Mouse (Mus musculus) testis, adult 2 months (tissue): ENCODE results near the gene Snrnp200. TPM values are rescaled to one million over a fixed set of nuclear protein-coding genes. Genes with fewer than 3 reads are reported as not detected.
"Not testable (repeated sequence)": the region's sequence is repeated elsewhere in the genome, so short reads cannot be mapped to it uniquely, and the experiment has no call there.

Experiments
- H3K27ac ChIP-seq: fragments of 200-500 bp; 2 replicates; pipeline ENCODE4 v1.5.1; 2012; ENCODE audit warnings: low read depth, low read length; ENCODE audit not compliant: control insufficient read depth, insufficient read depth
- H3K27me3 ChIP-seq: fragments of 200-500 bp; 2 replicates; pipeline ENCODE4 v1.6.1; 2012; ENCODE audit warnings: mild to moderate bottlenecking, low read length, moderate library complexity; ENCODE audit not compliant: control insufficient read depth, insufficient read depth
- H3K36me3 ChIP-seq: fragments of 200-500 bp; 2 replicates; pipeline ENCODE4 v1.6.1; 2012; ENCODE audit warnings: mild to moderate bottlenecking, low read length; ENCODE audit not compliant: control insufficient read depth, insufficient read depth
- H3K4me1 ChIP-seq: fragments of 200-500 bp; 2 replicates; pipeline ENCODE4 v1.6.1; 2012; ENCODE audit warnings: low read length; ENCODE audit not compliant: control insufficient read depth, insufficient read depth
- H3K4me3 ChIP-seq: fragments of 200-500 bp; 2 replicates; pipeline ENCODE4 v1.5.1; 2012; ENCODE audit warnings: low read depth, mild to moderate bottlenecking, low read length, moderate library complexity, mixed read lengths; ENCODE audit not compliant: control insufficient read depth
- CTCF ChIP-seq: fragments of 200-500 bp; IDR thresholded peaks from 2 replicates; pipeline ENCODE4 v1.5.1; 2012; ENCODE audit warnings: low read depth, mild to moderate bottlenecking, inconsistent platforms, low read length, moderate library complexity; ENCODE audit not compliant: control insufficient read depth, insufficient read depth, insufficient replicate concordance
- POLR2A ChIP-seq: fragments of 200-500 bp; IDR thresholded peaks from 2 replicates; pipeline ENCODE4 v1.6.1; 2012; ENCODE audit warnings: low read depth, mild to moderate bottlenecking, inconsistent platforms, low read length, moderate library complexity; ENCODE audit not compliant: control insufficient read depth
- polyA plus RNA-seq: library from polyadenylated mRNA; depleted of rRNA; stranded (reverse); fragments of >200 nt; gene quantifications from 2 replicates; pipeline ENCODE4 v1.2.3, GENCODE M21; 2012; rRNA removed

Snrnp200 gene
- polyA plus RNA-seq, 1 experiment, result 45.6 TPM

DNA sequence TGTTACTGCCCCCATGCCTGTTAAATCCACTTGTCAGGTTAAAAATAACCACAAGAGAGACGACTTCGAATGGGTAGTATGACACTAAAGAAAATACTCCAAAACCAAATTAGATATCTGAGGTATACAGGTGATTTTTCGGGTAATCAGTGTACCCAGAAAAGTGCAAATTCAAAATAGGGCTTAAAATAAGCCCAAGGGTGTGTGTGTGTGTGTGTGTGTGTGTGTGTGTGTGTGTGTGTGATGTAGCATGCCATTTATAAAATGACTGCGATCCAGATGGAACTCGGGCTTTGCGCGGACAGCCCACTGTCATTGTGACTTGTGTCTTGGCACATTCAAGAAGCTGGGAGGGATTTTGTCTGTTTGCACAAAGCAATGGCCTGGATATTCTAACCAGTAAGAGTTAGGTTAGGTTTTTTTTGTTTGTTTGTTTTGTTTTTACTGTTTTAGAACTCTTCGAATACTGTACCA, 62.9 kb downstream of the Snrnp200 start:
- peak overlapping the region; percentile 92; the same call in 1 of the 2 replicates for H3K27ac ChIP-seq

DNA sequence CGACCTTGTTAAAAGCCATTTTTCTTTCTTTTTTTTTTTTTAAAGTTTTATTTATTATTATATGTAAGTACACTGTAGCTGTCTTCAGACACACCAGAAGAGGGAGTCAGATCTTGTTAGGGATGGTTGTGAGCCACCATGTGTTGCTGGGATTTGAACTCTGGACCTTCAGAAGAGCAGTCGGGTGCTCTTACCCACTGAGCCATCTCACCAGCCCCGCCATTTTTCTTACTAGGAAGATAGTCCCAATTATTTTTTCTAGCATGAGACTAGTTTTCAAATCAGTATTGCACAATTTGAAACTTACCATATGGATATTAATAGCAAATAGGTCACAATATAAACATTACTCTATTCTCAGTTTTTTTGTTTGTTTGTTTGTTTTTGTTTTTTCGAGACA, 63.9 kb downstream of the Snrnp200 start:
- not testable (repeated sequence) for H3K27ac ChIP-seq, H3K36me3 ChIP-seq, H3K4me1 ChIP-seq, H3K4me3 ChIP-seq, H3K27me3 ChIP-seq

More for the DNA sequence above, 62.9 kb downstream of the Snrnp200 start:
- Histone ChIP-seq H3K36me3 (no peaks in the 10 kb centered on the region), H3K27me3 (no peaks in the 10 kb centered on the region), H3K4me1 (peaks cover 5% of the 10 kb centered on the region), H3K4me3 (peak overlapping the region; percentile 91)
- TF ChIP-seq POLR2A (no peak), CTCF (no peak)

DNA sequence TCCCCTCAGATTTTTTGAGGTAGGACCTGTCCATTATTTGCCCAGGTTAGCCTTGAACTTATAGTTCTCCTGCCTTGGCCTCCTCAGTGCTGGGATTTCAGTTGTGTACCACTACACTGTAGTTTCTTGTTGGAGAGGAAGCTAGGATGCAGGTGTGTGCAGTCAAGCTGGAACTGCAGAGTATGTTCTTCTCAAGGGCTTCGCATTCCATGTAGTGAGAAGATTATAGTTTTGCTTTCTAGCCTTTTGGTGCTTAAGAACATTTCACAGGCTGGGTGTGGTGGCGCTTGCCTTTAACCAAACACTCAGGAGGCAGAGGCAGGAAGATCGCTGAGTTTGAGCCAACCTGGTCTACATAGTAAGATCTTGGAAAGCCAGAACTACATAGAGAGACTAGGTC, 64.6 kb downstream of the Snrnp200 start:
- Histone ChIP-seq H3K27me3 (no peaks in the 10 kb centered on the region), H3K4me3 (no peak overlapping the region), H3K4me1 (peaks cover 5% of the 10 kb centered on the region), H3K27ac (no peak overlapping the region), H3K36me3 (no peaks in the 10 kb centered on the region)
- TF ChIP-seq CTCF (no peak), POLR2A (no peak)

GRCm38 (mm10) chr2:127274590-127274989, 66.4 kb downstream of the Snrnp200 start:
- no peaks in the 10 kb centered on the region for H3K27me3 ChIP-seq
- H3K4me3 ChIP-seq, result no peak overlapping the region
- H3K36me3 ChIP-seq, result no peaks in the 10 kb centered on the region
- peak overlapping the region; percentile 49; the same call in 1 of the 2 replicates for H3K27ac ChIP-seq
- peaks cover 5% of the 10 kb centered on the region for H3K4me1 ChIP-seq
- TF ChIP-seq CTCF (no peak), POLR2A (no peak)

- no peak overlapping the region for H3K4me3 ChIP-seq
- no peaks in the 10 kb centered on the region for H3K36me3 ChIP-seq
- H3K4me1 ChIP-seq, result peaks cover 5% of the 10 kb centered on the region
- peak overlapping the region; percentile 42; the same call in 1 of the 2 replicates for H3K27ac ChIP-seq
- no peaks in the 10 kb centered on the region for H3K27me3 ChIP-seq
- no peak for TF ChIP-seq CTCF
- TF ChIP-seq POLR2A, result no peak
Measured at GRCm38 (mm10) chr2:127275551-127276320, 67.5 kb downstream of the Snrnp200 start.

GRCm38 (mm10) chr2:127278162-127278561, 70.0 kb downstream of the Snrnp200 start:
- Histone ChIP-seq H3K4me3 (no peak overlapping the region), H3K36me3 (no peaks in the 10 kb centered on the region), H3K27me3 (no peaks in the 10 kb centered on the region), H3K4me1 (no peaks in the 10 kb centered on the region; the same call in 1 of the 2 replicates), H3K27ac (no peak overlapping the region)
- TF ChIP-seq CTCF, result no peak
- TF ChIP-seq POLR2A, result no peak

Other genes with a start within 250 kb of the Snrnp200 start
- 3.1 and 3.5 TPM in 2 replicates for gene Ap4e1, start 199.7 kb upstream of the Snrnp200 start, polyA plus RNA-seq
- gene Blvra, start 137.7 kb upstream of the Snrnp200 start, polyA plus RNA-seq, result 4.2 and 6.5 TPM in 2 replicates
- 6.0 and 6.1 TPM in 2 replicates for gene Ncaph, start 74.4 kb upstream of the Snrnp200 start, polyA plus RNA-seq
- gene Itpripl1, start 64.9 kb upstream of the Snrnp200 start, polyA plus RNA-seq, result 42.2 and 44.2 TPM in 2 replicates
- gene 1810024B03Rik, start 106 bp upstream of the Snrnp200 start, polyA plus RNA-seq, result 6.4 and 8.1 TPM in 2 replicates
- 24.7 and 28.7 TPM in 2 replicates for gene Ciao1, start 39.4 kb downstream of the Snrnp200 start, polyA plus RNA-seq
- gene Tmem127, start 39.5 kb downstream of the Snrnp200 start, polyA plus RNA-seq, result 54.2 and 64.2 TPM in 2 replicates
- 14.1 and 18.3 TPM in 2 replicates for gene Stard7, start 61.8 kb downstream of the Snrnp200 start, polyA plus RNA-seq
- 6.7 and 9.6 TPM in 2 replicates for gene Dusp2, start 127.8 kb downstream of the Snrnp200 start, polyA plus RNA-seq
- gene Astl, start 130.3 kb downstream of the Snrnp200 start, polyA plus RNA-seq, result not detected in 2 replicates
- 0.16 and 0.17 TPM in 2 replicates for gene Adra2b, start 154.8 kb downstream of the Snrnp200 start, polyA plus RNA-seq
- 53.2 and 63.0 TPM in 2 replicates for gene Gpat2, start 216.8 kb downstream of the Snrnp200 start, polyA plus RNA-seq
- gene Fahd2a, start 236.2 kb downstream of the Snrnp200 start, polyA plus RNA-seq, result 26.7 and 27.1 TPM in 2 replicates